Mouse (Mus musculus) ovary, postnatal 14 days (tissue): ENCODE results near the gene Sgtb.
A peak's percentile ranks its signal among the peaks of the same experiment; 100 is the strongest.

Experiments used
- DNase-seq: peaks from one replicate; pipeline ENCODE4 v3.0.0; 2022; ENCODE audit warnings: low spot score

The Sgtb gene

DNA sequence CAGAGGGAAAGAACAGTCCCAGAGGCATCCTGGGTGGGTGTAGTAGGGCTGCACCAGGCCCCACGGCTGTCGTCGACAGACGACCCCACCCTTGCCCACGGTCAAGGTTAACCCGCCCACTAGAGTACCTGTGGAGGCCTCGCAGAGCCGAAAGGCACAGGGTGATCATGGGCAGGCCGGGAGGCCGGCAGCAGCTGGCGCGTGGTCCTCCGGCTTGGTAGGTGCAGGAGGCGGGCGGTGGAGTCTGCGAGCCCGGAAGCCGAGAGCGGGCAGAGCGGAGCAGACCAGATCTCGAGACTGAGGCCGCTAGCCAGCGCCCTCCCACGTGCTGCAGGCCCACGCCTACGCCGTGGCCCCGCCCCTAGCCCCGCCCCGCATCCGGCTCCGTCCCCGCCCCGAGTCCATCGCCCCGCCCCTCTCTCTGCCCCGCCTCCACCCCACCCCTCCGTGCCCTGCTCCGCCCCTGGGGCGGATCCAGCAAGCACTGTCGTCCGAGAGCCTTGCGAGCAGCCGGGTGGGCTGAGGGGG is at the start of gene Sgtb, which contains the start of gene Nln:
Sgtb (plus strand) TSS at position 454 of the 528 bp plus-strand sequence.
Nln (minus strand) TSS at position 327 of the 528 bp plus-strand sequence.
- peak; percentile 64 for DNase-seq

DNA sequence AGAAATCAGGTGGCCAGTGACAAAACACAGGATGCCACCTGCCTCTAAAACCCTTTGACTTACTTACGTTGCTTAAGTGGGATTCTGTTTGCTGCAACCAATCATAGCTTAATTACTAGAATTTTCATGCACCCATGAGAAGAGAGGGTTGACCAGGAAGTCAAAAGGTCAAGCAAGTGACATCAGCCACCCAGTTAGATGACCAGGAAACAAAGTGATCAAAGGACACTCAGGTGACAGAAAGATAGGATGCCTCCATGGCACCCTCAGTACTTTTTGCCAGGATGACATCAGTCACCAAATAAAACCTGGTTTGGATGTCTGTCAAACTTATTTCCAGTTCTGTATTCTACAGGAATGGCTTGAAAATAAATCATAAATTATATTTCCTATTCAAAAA is 49.3 kb upstream of the Sgtb start:
- no peak for DNase-seq

DNA sequence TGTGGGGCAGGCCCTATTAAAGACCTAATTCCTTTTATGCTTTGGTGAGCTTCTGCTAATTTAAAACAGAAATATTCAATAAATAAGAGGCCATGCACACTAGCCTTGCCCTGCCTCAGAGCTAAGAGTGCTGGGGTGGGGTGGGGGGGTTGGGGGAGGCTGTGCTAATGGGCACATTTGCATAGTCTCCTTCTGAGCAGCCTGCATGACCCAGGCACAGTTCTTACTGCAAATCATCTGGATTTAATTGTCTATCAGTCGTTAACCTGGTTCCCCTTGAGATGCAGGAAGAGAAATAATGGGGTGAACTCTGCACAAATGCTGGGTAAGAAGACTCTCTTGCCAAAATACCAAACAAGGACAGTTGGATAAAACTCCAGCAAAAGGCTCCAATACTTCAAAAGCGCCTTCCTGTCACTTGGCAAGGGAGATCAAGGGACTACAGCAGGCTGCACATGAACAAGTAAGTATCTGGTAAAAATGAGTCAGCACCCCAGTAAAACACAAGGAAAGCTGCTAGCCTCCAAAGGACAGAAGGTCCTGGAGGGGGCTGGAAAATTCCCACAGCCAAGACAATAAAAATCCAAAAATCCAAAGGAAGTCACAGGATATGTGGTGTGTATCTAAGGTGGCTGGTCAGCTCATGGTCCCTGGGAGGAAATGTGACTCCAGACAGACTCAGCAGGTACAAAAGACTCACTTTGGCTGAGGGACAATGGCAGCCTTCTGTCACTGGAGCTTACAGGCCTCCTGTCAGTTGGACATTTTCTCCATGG is 47.4 kb upstream of the Sgtb start:
- no peak for DNase-seq

DNA sequence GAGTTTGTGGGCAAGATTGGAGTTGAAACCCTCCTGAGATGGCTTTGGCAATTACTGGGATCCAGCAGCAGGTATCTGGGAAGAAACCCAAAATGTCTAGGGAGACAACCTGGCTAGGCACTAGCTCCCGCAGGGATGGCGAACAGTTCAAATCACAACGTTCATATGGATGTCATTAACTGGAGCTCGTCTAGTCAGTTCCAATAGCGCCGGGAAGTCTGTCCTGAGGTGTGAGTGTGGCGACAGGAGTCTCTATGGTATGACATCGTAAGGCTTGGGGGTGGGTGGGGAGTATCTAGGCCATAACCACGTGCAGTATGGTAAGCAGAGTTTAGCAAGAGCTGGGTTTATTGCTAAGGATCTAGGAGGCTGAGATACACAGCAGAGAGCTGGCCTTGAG is 46.5 kb upstream of the Sgtb start:
- no peak for DNase-seq

DNA sequence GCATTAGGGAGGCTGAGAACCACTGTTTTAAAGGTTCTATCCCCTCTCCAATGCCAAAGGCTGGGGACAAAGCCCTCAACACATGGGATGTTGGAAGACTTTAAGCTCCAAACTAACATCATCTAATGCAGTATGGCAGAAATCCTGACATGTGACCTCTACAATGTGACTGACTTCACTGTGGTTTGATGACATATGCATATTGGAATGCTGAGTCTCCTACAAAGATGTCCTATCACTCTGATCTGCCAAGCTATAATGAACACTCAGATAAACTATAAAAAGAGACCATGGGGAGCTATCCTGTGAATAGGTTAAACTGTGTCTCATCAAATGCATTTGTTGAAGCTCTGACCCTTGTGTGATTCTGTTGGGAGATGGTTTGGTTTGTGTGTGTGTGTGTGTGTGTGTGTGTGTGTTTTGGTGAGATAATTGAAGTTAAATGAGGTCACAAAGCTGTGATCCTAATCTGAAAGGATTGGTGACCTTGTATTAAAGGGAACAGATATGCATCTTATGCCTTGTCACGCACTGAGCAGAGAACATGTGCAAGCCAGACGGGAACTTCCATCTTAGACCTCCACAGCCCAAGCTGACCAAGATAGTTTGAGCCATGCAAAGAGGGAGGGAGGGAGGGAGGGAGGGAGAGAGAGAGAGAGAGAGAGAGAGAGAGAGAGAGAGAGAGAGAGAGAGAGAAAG is 43.7 kb upstream of the Sgtb start:
- DNase-seq = no peak

DNA sequence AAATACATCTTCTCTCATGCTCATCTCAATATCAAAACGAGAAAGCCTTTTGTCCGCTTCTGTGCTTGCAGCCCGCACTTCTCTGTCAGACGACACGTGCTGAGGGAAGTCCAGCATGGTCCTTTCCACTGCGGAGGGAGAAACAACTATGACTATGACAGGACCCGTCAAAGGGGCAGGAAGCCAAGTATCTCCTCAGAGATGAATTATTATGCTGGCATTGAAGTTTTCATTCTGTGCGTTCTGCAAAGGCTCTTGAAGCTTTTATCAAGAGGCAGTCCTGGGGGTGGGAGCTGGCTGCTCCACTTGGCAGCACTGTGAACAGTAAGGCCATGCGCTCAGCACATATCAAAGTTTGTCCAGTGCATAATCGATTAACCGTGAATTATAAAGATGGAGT is 40.3 kb upstream of the Sgtb start:
- DNase-seq = no peak

DNA sequence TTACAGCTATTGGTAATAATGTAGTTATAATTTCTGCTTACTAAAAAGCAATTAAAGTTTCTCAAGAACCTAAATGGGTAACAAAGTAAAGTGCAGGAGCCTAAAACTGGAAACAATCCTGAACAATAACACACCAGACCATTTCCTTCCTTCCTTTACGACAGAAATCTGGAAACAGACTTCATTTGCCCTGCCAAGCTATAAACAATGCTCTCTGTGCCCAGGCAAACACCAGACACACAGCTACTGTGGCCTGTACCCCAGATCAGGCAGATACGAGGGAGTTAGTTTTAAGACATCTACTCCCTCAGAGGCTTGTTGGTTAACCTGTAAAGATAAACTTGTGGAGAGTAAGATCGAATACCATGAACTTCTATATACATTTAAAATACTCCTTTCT is 38.8 kb upstream of the Sgtb start:
- no peak for DNase-seq

DNA sequence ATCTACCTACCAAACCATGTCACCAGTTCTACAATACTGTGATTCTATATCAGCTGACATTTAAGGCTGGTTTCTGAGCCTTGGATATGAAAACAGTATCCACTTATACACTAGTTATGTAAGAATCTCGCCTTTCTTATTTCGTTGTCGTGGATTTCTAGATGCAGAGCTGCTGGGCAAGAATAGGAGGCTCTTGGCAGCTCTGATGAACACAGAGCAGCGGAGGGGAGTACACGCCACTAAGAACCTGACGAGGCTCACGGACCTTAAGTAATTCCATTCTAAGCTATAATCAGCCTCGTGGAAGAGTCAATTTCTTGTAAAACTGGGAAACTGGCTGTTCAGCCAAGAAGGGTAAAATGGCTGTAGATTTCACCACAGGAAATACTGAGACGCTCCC is 37.2 kb upstream of the Sgtb start:
- no peak for DNase-seq

DNA sequence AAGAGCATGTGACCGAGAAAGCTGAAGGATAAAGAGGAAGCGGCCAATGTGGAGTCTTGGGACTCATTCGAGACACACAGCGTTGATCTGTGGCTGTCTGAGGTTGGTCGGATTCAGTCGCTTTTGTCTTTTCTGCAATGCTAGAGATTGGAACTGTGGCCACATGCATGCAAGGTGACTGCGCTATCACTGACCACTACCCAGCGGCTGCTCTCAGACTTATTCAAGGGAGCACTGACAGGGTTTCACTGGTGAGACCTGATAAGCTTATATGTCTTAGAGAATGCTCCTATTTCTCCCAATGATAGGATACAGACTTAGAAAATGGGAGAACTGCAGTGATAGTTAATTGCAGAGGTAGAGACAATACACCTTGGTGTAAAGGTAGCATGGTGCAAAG is 35.3 kb upstream of the Sgtb start:
- DNase-seq = no peak

DNA sequence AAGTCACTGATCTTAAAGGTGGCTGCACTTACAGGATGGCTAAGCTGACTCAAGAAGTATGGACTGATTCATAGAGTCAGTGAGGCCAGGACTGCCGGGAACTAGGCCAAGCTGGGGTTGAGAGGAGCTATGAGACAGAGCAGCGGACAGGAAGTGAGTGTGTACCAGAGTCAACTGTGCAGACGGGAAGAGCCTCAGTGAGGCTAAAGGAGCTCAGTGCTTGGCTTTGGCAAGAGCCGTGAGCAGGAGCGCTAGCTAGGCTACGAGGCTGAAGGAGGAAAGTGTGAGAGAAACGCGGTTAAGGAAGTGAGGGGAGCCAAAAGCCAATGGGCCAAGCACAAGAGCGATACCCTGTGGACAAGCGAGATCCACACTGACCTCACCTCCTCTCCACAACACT is 34.8 kb upstream of the Sgtb start:
- no peak for DNase-seq

DNA sequence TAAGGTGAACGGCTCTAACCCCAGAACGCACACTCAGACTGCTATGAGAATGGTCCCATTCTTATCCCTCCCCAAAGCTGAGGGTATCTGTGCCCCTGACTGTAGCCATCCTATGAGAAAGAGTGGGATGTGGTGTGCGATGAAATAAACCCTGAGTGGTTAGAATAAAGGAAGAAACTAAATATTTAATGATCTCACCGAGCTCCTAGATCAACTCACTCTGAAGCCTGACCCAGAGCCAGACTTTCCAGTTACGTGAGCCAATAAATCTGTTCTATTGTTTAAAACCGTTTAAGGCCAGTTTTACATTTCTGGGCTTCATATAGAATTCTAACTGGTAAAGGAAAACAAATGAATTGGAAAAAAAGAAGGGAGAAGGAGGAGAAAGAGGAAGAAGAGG is 32.5 kb upstream of the Sgtb start:
- no peak for DNase-seq

DNA sequence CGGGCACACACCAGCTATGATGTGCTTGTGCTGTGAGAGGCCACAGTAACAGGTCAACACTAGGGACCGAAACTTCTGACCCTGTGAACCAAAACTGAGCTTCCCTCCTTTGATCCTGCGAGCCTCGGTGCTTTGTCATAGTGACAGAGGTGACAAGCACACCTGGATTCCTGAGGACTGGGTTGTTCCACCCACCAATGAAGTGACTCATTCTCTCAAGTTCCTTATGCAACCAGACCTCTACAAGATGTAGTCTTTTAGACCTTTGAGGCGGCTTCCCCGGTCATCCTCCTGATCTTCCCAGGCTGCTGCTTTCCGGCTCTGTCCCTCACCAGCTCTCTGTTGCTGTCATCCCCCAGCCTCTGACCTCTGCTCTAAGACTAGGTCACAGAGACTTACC is 27.0 kb upstream of the Sgtb start:
- DNase-seq = no peak

DNA sequence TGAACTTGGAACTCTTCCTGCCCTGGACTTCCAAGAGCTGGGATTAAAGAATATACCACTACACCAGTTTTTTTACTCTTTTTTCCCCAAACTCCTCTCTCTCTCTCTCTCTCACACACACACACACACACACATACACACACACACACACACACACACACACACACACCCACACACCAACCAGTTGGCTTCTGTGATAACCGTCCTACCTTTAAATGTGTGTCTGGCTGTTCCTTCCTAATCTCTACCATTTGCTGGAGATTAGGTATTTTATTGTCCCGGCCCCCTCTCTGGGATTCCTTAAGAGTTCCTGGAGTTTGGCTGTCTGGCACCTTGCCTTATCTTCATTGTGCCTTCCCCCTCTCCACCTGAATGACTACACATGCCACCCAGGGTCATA is 24.9 kb upstream of the Sgtb start:
- no peak for DNase-seq

DNA sequence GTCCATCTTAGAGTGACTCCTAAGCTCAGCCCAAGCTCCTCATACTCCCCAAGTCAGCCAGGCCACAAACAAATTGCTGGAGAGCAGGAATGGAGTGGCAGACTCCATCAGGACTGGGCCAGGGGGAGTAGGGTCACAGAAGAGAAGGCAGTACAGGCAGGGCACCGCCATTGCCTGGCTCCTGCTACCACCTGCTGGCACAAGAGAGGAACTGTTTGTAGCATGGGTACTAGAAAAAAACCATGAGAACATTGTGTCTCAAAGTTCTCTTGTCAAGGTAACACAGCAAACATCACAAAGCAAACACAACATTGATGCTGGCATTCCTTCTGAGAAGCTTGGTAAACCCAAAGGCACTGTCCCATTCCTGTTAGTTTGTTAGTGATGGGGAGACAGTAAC is 20.2 kb upstream of the Sgtb start:
- DNase-seq = peak; percentile 16

DNA sequence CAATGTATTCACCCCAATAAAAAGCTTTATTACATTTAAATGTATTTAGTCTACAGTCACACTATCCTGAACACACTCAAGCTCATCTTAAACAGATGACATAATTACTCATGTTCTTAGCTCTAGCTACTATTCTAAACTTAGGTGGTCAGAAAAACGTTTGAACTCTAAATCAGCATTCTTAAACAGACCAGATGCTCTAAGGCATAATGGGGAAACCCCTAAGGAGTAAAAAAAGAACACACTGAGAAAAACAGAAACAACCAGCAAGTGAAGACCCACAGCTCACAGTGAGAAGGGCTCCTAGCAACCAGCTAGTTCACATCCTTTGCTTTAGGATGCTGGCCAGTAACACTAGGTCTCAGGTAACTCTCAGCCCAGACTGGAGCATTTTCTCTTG is 17.8 kb upstream of the Sgtb start:
- DNase-seq = no peak

DNA sequence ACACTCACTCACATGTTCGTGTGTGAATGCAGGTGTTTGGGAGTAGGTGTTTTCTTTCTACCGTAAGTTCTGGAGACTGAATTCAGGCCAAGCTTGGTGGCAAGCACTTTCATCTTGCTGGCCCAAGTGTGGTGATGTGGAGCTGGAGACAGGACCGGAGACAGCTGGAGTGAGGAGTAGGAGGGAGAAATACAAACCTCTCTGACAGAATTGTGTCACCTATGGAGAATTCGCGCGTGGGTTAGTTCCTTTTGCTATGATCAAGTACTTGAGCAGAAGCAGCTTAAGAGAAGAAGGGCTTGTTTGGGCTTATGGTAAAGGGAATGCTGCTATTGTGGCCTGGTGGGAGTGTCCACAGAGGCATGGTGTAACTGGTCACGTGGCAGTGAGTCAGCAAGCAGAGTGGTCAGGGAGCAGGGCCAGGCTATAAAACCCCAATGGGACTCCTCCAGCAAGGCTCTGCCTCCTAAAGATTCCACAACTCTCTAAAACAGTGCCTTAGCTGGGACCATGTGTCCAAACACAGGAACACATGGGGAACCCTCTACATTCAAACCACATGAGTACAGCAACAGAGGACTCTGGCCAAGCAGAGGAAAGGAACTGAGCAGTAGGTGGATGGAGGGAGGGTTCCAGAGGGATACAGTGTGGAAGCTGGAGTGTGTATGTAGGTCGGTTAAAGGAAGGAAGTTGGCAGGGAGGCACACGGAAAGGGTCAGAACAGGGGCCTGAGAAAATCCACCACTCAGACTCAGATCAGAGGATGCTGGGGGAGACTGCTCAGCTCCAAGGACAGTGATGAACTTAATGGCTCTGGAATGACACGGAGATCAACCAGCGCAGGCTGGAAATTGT is 14.8 kb upstream of the Sgtb start:
- no peak for DNase-seq

DNA sequence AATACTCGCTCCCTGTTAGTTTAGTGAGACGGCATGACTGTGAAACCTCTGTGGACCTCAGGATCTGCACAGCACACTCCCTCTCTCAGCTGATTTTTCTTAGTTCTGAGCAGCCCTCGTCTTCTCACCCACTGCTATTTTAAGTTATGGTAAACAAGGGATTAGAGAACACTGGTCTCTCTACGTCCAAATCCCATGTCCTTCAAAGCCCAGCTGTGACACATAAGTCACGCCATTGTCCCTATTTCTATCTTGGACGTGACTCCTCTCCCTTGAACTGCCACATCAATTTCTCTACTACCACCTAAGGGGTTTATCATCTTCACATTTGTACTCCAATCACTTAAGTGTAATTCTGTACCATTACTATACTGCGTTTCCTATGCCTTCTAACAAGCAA is 13.6 kb upstream of the Sgtb start:
- no peak for DNase-seq

DNA sequence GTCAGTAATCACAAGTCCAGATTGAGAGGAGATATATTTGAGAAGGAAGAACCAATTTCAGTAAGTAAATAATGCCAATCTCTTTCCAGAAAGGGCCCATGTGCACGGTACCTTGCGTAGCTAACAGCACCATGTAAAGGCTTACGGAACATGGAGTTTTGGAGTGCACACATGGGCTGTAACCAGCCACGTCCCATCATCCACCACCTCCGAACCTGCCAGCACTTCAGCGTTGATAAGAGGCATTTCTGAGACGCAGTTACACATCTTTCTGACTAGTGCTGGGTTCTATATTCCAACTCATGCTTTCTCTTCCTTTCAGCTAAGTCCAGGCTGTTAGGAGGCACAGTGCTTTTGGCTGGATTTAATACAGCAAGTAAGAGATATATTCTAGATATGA is 12.4 kb upstream of the Sgtb start:
- no peak for DNase-seq

DNA sequence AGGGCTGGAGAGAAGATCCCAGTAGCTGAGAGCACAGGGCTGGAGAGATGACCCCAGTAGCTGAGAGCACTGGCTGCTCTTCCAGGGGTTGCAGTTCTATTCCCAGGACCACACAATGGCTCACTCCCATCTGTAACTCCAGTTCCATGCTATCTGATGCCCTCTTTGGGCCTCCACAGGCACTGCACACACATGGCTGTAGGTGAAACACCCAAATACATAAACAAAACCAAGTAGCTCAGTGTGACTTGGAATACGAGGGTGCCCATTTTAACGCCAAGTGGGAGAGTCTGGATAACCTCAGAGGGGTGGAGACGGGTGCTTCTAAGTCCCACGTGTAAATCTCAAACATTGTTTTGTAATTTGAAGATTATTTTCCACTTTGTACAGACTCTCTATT is 9.1 kb upstream of the Sgtb start:
- DNase-seq = no peak

DNA sequence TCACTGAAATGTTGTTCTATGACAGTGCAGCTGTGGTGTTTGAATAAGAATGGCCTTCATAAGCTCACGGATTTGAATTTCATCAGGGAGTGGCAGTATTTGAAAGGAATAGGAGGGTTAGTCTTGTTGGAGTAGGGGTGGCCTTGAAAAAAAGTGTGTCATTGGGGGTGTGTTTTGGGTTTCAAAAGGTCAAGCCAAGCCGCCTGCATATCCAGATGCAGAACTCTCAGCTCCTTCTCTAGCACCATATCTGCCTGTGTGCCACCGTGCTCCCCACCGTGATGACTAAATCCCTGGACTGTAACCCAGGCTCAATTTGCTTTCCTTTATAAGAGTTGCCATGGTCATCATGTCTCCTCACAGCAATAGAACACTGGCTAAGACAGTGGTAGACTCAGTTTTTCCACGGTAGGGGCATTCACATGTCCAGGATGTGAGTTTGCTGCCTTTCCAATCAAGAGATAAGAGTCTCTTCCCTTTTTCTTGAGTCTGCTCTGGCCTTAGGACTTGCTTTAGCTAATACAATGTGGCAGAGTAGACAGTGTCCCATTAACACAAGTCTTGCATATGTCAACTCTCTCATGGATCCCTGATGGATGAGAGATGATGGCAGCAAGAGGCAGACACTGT is 7.8 kb upstream of the Sgtb start:
- DNase-seq = no peak

DNA sequence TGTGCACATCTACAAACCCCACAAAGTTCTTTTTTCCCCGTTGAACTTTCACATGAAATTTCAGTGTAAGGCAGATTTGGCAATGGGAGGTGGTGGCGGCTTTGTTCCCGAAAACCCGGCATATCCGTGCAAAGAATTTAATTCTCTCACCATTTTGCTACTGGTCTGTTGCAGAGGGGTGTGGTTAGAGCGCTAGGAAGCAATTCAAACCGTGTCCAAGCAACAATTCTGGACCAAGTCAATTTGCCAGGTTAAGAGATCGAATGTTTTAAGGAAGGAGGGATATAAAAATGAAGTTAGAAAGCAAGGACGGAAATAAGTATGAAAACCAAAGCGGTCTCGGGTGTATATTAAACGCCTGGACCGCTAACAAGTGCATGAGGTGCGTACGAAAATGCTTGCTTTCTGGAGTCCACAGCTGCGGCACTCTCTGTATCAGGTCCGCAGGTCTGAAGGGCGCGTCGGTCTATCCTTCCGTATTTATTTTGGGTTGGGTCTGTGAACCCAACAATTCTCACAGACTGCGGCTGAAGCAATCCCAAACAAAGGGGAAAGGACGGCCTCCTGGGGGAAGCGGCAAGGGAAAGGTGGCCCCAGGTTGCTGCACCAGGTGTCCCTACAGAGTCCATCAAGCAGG is 772 bp upstream of the Sgtb start:
- DNase-seq = no peak
